Mouse (Mus musculus): Measurements from ENCODE around the gene Rpl11. TPM values are rescaled to one million over a fixed set of nuclear protein-coding genes. Genes with fewer than 3 reads are reported as not detected.

Gene Rpl11
- polyA plus RNA-seq, 1 experiment from 2014 or later = 251 TPM

DNA sequence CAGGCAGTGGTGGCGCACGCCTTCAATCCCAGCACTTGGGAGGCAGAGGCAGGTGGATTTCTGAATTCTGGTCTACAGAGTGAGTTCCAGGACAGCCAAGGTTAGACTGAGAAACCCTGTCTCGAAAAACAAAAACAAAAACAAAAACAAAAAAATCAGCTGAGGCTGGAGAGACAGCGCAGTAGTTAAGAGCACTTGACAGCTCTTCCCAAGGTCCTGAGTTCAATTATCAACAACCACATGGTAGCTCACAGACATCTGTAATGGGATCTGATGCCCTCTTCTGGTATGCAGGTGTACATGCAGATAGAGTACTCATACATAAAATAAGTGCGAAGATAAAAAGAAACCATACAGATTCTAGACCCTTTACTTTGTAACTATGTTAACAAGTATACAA lies 615 bp upstream of the Rpl11 start:
- 83% methylated on average over 5 of the region's 5 CpGs for WGBS

DNA sequence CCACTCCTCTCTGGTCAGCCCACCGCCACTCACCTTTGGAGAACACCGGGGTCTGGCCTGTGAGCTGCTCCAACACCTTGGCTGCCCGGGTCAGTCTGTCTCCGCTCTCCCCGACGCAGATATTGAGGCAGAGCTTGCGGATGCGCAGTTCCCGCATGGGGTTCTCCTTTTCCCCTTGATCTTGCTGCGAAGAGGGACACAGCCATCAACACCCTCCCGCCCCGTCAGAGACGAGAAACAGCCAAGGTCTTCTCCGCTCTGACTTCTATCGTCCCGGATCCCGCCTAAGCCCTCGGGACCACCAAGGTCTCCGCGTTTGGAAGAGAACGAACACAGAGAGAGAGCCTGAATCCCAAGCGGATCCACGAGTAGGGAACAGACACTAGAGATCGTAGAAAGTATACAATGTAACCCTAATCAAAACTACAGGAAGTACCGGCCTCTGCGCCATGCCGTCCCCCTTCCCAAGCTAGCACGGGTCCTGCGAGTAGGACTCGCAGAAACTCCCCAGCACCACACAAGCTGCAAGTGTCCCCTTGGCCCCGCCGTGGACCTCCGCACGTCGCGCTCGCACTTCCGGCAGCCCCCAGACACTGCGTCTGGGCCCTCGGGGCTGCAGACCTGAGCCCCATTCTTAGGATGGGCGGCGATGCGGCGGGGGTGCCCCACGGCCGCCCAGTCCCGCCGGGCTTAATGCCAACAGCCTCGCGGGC lies 538 bp downstream of the Rpl11 start:
- peak; percentile 87 for ATAC-seq (ENCODE audit: low read depth)
- Histone ChIP-seq H3K27ac (ENCODE audit: low read depth, low read length) (peak overlapping the region; percentile 94), H3K9me3 (ENCODE audit: control insufficient read depth, low read length) (no peaks in the 10 kb centered on the region), H3K9ac (replicated peaks; ENCODE audit: low read depth, low read length) (peak overlapping the region; percentile 93), H3K4me1 (ENCODE audit: control insufficient read depth, insufficient read depth, low read length) (peaks cover 10% of the 10 kb centered on the region; the same call in 1 of the 2 replicates), H3K27me3 (ENCODE audit: control insufficient read depth, insufficient read depth, low read length) (no peaks in the 10 kb centered on the region), H3K36me3 (ENCODE audit: control insufficient read depth, insufficient read depth, low read length) (peaks cover 38% of the 10 kb centered on the region), H3K4me3 (ENCODE audit: low read depth, low read length) (peak overlapping the region; percentile 97), H3K4me2 (ENCODE audit: low read depth, low read length) (peak overlapping the region; percentile 96)
- under 1% methylated on average over 47 of the region's 50 CpGs for WGBS

More for the DNA sequence above, 615 bp upstream of the Rpl11 start:
- H3K27ac ChIP-seq (ENCODE audit: low read depth, low read length) = no peak overlapping the region
- peaks cover 10% of the 10 kb centered on the region; the same call in 1 of the 2 replicates for H3K4me1 ChIP-seq (ENCODE audit: control insufficient read depth, insufficient read depth, low read length)
- no peaks in the 10 kb centered on the region for H3K27me3 ChIP-seq (ENCODE audit: control insufficient read depth, insufficient read depth, low read length)
- no peak overlapping the region for H3K4me3 ChIP-seq (ENCODE audit: low read depth, low read length)
- H3K36me3 ChIP-seq (ENCODE audit: control insufficient read depth, insufficient read depth, low read length) = peaks cover 26% of the 10 kb centered on the region
- ATAC-seq (ENCODE audit: low read depth) = no peak
- no peak overlapping the region for H3K4me2 ChIP-seq (ENCODE audit: low read depth, low read length)
- H3K9ac ChIP-seq (replicated peaks; ENCODE audit: low read depth, low read length) = no peak overlapping the region
- no peaks in the 10 kb centered on the region for H3K9me3 ChIP-seq (ENCODE audit: control insufficient read depth, low read length)

DNA sequence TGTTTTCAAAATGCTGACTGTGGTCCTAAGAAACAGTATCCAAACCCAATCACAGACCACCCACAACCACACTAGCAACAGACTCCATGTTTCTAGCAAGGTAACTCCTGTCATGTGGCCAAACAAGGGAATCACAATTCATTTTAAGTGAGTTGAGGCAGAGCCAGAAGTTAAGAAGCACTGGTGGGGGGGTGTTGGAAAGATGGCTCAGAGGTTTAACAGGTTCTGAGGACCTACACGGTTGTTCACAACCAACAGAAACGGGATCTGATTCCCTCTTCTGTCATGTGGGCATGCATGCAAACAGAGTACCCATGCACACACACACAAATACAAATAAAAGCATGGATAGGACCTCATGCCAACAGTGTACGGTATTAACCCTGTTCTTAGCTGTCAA lies 1.2 kb downstream of the Rpl11 start:
- no peak for ATAC-seq (ENCODE audit: low read depth)

DNA sequence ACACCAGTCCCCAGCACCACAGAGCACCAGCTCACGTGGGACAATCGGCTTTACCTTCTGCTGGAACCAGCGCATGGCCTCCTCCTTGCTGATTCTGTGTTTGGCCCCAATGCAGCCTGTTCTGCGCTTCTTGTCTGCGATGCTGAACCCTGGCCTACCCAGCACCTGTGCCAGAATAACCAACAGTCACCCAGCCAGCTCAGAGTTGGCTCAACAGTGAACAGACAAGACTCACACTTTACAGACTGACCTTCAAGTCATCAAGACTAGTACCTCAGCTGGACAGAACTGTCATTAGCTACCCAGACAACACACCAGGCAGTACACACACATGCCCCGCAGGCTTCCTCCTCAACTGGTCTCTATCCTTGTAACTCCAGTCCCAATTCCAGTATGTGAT lies 3.0 kb downstream of the Rpl11 start:
- ATAC-seq (ENCODE audit: low read depth) = no peak
- WGBS = 96% methylated on average over 6 of the region's 6 CpGs

More for the DNA sequence above, 1.2 kb downstream of the Rpl11 start:
- Histone ChIP-seq H3K36me3 (ENCODE audit: control insufficient read depth, insufficient read depth, low read length) (peaks cover 39% of the 10 kb centered on the region), H3K9me3 (ENCODE audit: control insufficient read depth, low read length) (no peaks in the 10 kb centered on the region), H3K27me3 (ENCODE audit: control insufficient read depth, insufficient read depth, low read length) (no peaks in the 10 kb centered on the region), H3K27ac (ENCODE audit: low read depth, low read length) (no peak overlapping the region), H3K4me1 (ENCODE audit: control insufficient read depth, insufficient read depth, low read length) (peaks cover 10% of the 10 kb centered on the region; the same call in 1 of the 2 replicates), H3K9ac (replicated peaks; ENCODE audit: low read depth, low read length) (peak overlapping the region; percentile 93), H3K4me2 (ENCODE audit: low read depth, low read length) (peak overlapping the region; percentile 96), H3K4me3 (ENCODE audit: low read depth, low read length) (peak overlapping the region; percentile 97)
- WGBS = 7% methylated on average over 3 of the region's 3 CpGs

GRCm38 (mm10) chr4:136048291-136049032 lies 4.8 kb downstream of the Rpl11 start:
- no peak overlapping the region for H3K27ac ChIP-seq (ENCODE audit: low read depth, low read length)
- no peak for ATAC-seq (ENCODE audit: low read depth)
- H3K4me3 ChIP-seq (ENCODE audit: low read depth, low read length) = no peak overlapping the region
- H3K36me3 ChIP-seq (ENCODE audit: control insufficient read depth, insufficient read depth, low read length) = peaks cover 48% of the 10 kb centered on the region
- peaks cover 10% of the 10 kb centered on the region; the same call in 1 of the 2 replicates for H3K4me1 ChIP-seq (ENCODE audit: control insufficient read depth, insufficient read depth, low read length)
- WGBS = 84% methylated on average over 4 of the region's 4 CpGs
- no peak overlapping the region for H3K4me2 ChIP-seq (ENCODE audit: low read depth, low read length)
- H3K27me3 ChIP-seq (ENCODE audit: control insufficient read depth, insufficient read depth, low read length) = no peaks in the 10 kb centered on the region
- no peaks in the 10 kb centered on the region for H3K9me3 ChIP-seq (ENCODE audit: control insufficient read depth, low read length)
- H3K9ac ChIP-seq (replicated peaks; ENCODE audit: low read depth, low read length) = no peak overlapping the region

More for the DNA sequence above, 3.0 kb downstream of the Rpl11 start:
- Histone ChIP-seq H3K27ac (ENCODE audit: low read depth, low read length) (no peak overlapping the region), H3K4me3 (ENCODE audit: low read depth, low read length) (no peak overlapping the region), H3K27me3 (ENCODE audit: control insufficient read depth, insufficient read depth, low read length) (no peaks in the 10 kb centered on the region), H3K4me2 (ENCODE audit: low read depth, low read length) (no peak overlapping the region), H3K36me3 (ENCODE audit: control insufficient read depth, insufficient read depth, low read length) (peaks cover 43% of the 10 kb centered on the region), H3K9me3 (ENCODE audit: control insufficient read depth, low read length) (no peaks in the 10 kb centered on the region), H3K9ac (replicated peaks; ENCODE audit: low read depth, low read length) (no peak overlapping the region), H3K4me1 (ENCODE audit: control insufficient read depth, insufficient read depth, low read length) (peaks cover 10% of the 10 kb centered on the region; the same call in 1 of the 2 replicates)

DNA sequence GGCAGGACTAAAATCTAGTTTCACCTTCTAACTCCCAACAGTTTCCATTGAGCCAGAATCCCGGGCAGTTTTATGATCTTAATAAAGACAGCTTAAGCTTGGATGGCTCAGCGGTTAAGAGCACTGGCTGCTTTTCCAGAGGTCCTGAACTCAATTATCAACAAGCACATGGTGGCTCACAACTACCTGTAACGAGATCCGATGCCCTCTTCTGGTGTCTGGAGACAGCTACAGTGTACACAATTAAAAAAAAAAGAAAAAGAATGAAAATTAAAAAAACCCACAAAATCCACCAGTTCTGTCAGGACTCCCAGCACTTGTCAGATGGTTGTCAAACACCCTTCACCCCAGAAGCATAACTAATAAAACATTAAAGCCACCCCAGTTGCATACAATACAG lies 5.6 kb downstream of the Rpl11 start:
- no peaks in the 10 kb centered on the region for H3K9me3 ChIP-seq (ENCODE audit: control insufficient read depth, low read length)
- H3K9ac ChIP-seq (replicated peaks; ENCODE audit: low read depth, low read length) = no peak overlapping the region
- H3K4me3 ChIP-seq (ENCODE audit: low read depth, low read length) = no peak overlapping the region
- no peak for ATAC-seq (ENCODE audit: low read depth)
- 55% methylated on average over 4 of the region's 4 CpGs for WGBS
- peaks cover 48% of the 10 kb centered on the region for H3K36me3 ChIP-seq (ENCODE audit: control insufficient read depth, insufficient read depth, low read length)
- no peak overlapping the region for H3K4me2 ChIP-seq (ENCODE audit: low read depth, low read length)
- H3K27ac ChIP-seq (ENCODE audit: low read depth, low read length) = no peak overlapping the region
- H3K27me3 ChIP-seq (ENCODE audit: control insufficient read depth, insufficient read depth, low read length) = no peaks in the 10 kb centered on the region
- H3K4me1 ChIP-seq (ENCODE audit: control insufficient read depth, insufficient read depth, low read length) = peaks cover 10% of the 10 kb centered on the region; the same call in 1 of the 2 replicates

GRCm38 (mm10) chr4:136046888-136047287 lies 6.3 kb downstream of the Rpl11 start:
- H3K36me3 ChIP-seq (ENCODE audit: control insufficient read depth, insufficient read depth, low read length) = peaks cover 48% of the 10 kb centered on the region
- H3K4me3 ChIP-seq (ENCODE audit: low read depth, low read length) = no peak overlapping the region
- H3K9ac ChIP-seq (replicated peaks; ENCODE audit: low read depth, low read length) = no peak overlapping the region
- no peaks in the 10 kb centered on the region for H3K27me3 ChIP-seq (ENCODE audit: control insufficient read depth, insufficient read depth, low read length)
- no peaks in the 10 kb centered on the region for H3K9me3 ChIP-seq (ENCODE audit: control insufficient read depth, low read length)
- H3K4me2 ChIP-seq (ENCODE audit: low read depth, low read length) = no peak overlapping the region
- no peak overlapping the region for H3K27ac ChIP-seq (ENCODE audit: low read depth, low read length)
- 79% methylated on average over 6 of the region's 6 CpGs for WGBS
- peaks cover 6% of the 10 kb centered on the region; the same call in 1 of the 2 replicates for H3K4me1 ChIP-seq (ENCODE audit: control insufficient read depth, insufficient read depth, low read length)
- ATAC-seq (ENCODE audit: low read depth) = no peak

DNA sequence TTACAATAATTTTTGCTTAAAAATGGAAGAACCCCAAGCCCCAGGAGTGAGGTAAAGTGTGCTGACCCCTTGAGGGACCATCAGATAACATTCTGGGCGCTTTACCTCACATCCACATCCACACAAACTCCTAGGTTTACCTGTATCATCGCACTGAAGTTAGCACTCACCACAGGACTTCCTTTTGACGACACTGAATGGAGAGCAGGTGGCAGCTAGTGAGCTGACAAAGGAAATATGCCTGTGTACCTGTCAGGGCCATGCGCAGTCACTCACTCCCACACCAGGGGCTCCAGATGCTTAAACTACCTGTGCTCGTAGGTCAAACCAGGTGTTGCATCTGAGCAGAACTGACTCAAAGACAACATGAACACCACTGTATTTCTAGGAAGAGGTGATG lies 8.1 kb downstream of the Rpl11 start:
- no peaks in the 10 kb centered on the region for H3K27me3 ChIP-seq (ENCODE audit: control insufficient read depth, insufficient read depth, low read length)
- no peak overlapping the region for H3K9ac ChIP-seq (replicated peaks; ENCODE audit: low read depth, low read length)
- H3K4me1 ChIP-seq (ENCODE audit: control insufficient read depth, insufficient read depth, low read length) = no peaks in the 10 kb centered on the region
- WGBS = 87% methylated on average over 5 of the region's 5 CpGs
- H3K4me3 ChIP-seq (ENCODE audit: low read depth, low read length) = no peak overlapping the region
- no peaks in the 10 kb centered on the region for H3K9me3 ChIP-seq (ENCODE audit: control insufficient read depth, low read length)
- ATAC-seq (ENCODE audit: low read depth) = no peak
- H3K4me2 ChIP-seq (ENCODE audit: low read depth, low read length) = no peak overlapping the region
- H3K27ac ChIP-seq (ENCODE audit: low read depth, low read length) = no peak overlapping the region
- H3K36me3 ChIP-seq (ENCODE audit: control insufficient read depth, insufficient read depth, low read length) = peaks cover 34% of the 10 kb centered on the region

All from neural tube, embryonic 14.5 days (tissue).